Mouse (Mus musculus): ENCODE measurements around the gene Btbd9. TPM values are rescaled to one million over a fixed set of nuclear protein-coding genes. Genes with fewer than 3 reads are reported as not detected.
A peak's percentile ranks its signal among the peaks of the same experiment; 100 is the strongest.

Gene Btbd9
- polyA plus RNA-seq, 1 experiment from 2014 or later, result 150 TPM

GRCm38 (mm10) chr17:30419494-30419893, 156.8 kb downstream of the Btbd9 start:
- 79% methylated on average over 7 of the region's 7 CpGs for WGBS
- no peak for ATAC-seq (ENCODE audit: low FRiP score)
- Histone ChIP-seq H3K9me3 (no peaks in the 10 kb centered on the region), H3K4me3 (no peak overlapping the region), H3K4me1 (replicated peaks) (peaks cover 29% of the 10 kb centered on the region), H3K27me3 (no peaks in the 10 kb centered on the region), H3K27ac (no peak overlapping the region), H3K9ac (no peak overlapping the region), H3K4me2 (no peak overlapping the region), H3K36me3 (no peaks in the 10 kb centered on the region)

- peaks cover 29% of the 10 kb centered on the region for H3K4me1 ChIP-seq (replicated peaks)
- H3K27me3 ChIP-seq, result no peaks in the 10 kb centered on the region
- no peak overlapping the region for H3K9ac ChIP-seq
- no peaks in the 10 kb centered on the region for H3K9me3 ChIP-seq
- ATAC-seq (ENCODE audit: low FRiP score), result no peak
- H3K36me3 ChIP-seq, result no peaks in the 10 kb centered on the region
- no peak overlapping the region for H3K4me3 ChIP-seq
- WGBS, result 79% methylated on average over 4 of the region's 4 CpGs
- H3K4me2 ChIP-seq, result no peak overlapping the region
- H3K27ac ChIP-seq, result no peak overlapping the region
Observed at GRCm38 (mm10) chr17:30418510-30418909, 157.8 kb downstream of the Btbd9 start.

GRCm38 (mm10) chr17:30417106-30417505, 159.2 kb downstream of the Btbd9 start:
- Histone ChIP-seq H3K4me2 (no peak overlapping the region), H3K9ac (no peak overlapping the region), H3K4me1 (replicated peaks) (peaks cover 22% of the 10 kb centered on the region), H3K27me3 (no peaks in the 10 kb centered on the region), H3K4me3 (no peak overlapping the region), H3K36me3 (no peaks in the 10 kb centered on the region), H3K27ac (no peak overlapping the region), H3K9me3 (no peaks in the 10 kb centered on the region)
- WGBS, result 86% methylated on average over 4 of the region's 4 CpGs
- no peak for ATAC-seq (ENCODE audit: low FRiP score)

GRCm38 (mm10) chr17:30415693-30416092, 160.6 kb downstream of the Btbd9 start:
- Histone ChIP-seq H3K9ac (no peak overlapping the region), H3K4me1 (replicated peaks) (peaks cover 22% of the 10 kb centered on the region), H3K4me2 (no peak overlapping the region), H3K27ac (no peak overlapping the region), H3K27me3 (no peaks in the 10 kb centered on the region), H3K4me3 (no peak overlapping the region), H3K9me3 (no peaks in the 10 kb centered on the region), H3K36me3 (0 out of 2 replicates have a peak, but pooled peaks cover 2% of the 10 kb centered on the region)
- WGBS, result 79% methylated on average over 3 of the region's 3 CpGs
- ATAC-seq (ENCODE audit: low FRiP score), result no peak

- 90% methylated on average over 3 of the region's 3 CpGs for WGBS
- Histone ChIP-seq H3K9me3 (no peaks in the 10 kb centered on the region), H3K36me3 (0 out of 2 replicates have a peak, but pooled peaks cover 2% of the 10 kb centered on the region), H3K4me3 (no peak overlapping the region), H3K27me3 (no peaks in the 10 kb centered on the region), H3K9ac (no peak overlapping the region), H3K4me1 (replicated peaks) (0 out of 2 replicates have a peak, but pooled peaks cover 10% of the 10 kb centered on the region), H3K4me2 (no peak overlapping the region), H3K27ac (no peak overlapping the region)
- no peak for ATAC-seq (ENCODE audit: low FRiP score)
Observed at GRCm38 (mm10) chr17:30412991-30413390, 163.3 kb downstream of the Btbd9 start.

GRCm38 (mm10) chr17:30406002-30406401, 170.3 kb downstream of the Btbd9 start:
- Histone ChIP-seq H3K9me3 (0 out of 2 replicates have a peak, but pooled peaks cover 6% of the 10 kb centered on the region), H3K9ac (no peak overlapping the region), H3K4me2 (no peak overlapping the region), H3K4me3 (no peak overlapping the region), H3K27me3 (no peaks in the 10 kb centered on the region), H3K36me3 (peaks cover 2% of the 10 kb centered on the region; the same call in 1 of the 2 replicates), H3K4me1 (replicated peaks) (0 out of 2 replicates have a peak, but pooled peaks cover 4% of the 10 kb centered on the region), H3K27ac (no peak overlapping the region)
- no peak for ATAC-seq (ENCODE audit: low FRiP score)
- 96% methylated on average over 7 of the region's 7 CpGs for WGBS

- Histone ChIP-seq H3K4me2 (no peak overlapping the region), H3K4me1 (replicated peaks) (no peaks in the 10 kb centered on the region), H3K4me3 (no peak overlapping the region), H3K27me3 (no peaks in the 10 kb centered on the region), H3K27ac (no peak overlapping the region), H3K9me3 (0 out of 2 replicates have a peak, but pooled peaks cover 6% of the 10 kb centered on the region), H3K9ac (no peak overlapping the region), H3K36me3 (no peaks in the 10 kb centered on the region; the same call in 1 of the 2 replicates)
- ATAC-seq (ENCODE audit: low FRiP score), result no peak
- WGBS, result 82% methylated on average over 3 of the region's 3 CpGs
Observed at GRCm38 (mm10) chr17:30402871-30403270, 173.4 kb downstream of the Btbd9 start.

GRCm38 (mm10) chr17:30395261-30395660, 181.0 kb downstream of the Btbd9 start:
- Histone ChIP-seq H3K4me1 (replicated peaks) (peaks cover 3% of the 10 kb centered on the region; the same call in 1 of the 2 replicates), H3K27me3 (no peaks in the 10 kb centered on the region), H3K4me3 (no peak overlapping the region), H3K4me2 (no peak overlapping the region), H3K27ac (peak overlapping the region; percentile 19; the same call in 1 of the 2 replicates), H3K36me3 (no peaks in the 10 kb centered on the region), H3K9me3 (no peaks in the 10 kb centered on the region), H3K9ac (no peak overlapping the region)
- WGBS, result 83% methylated on average over 4 of the region's 4 CpGs
- ATAC-seq (ENCODE audit: low FRiP score), result no peak

- Histone ChIP-seq H3K36me3 (no peaks in the 10 kb centered on the region), H3K4me3 (no peak overlapping the region), H3K27ac (no peak overlapping the region), H3K4me2 (no peak overlapping the region), H3K9me3 (no peaks in the 10 kb centered on the region), H3K27me3 (no peaks in the 10 kb centered on the region), H3K4me1 (replicated peaks) (peaks cover 20% of the 10 kb centered on the region), H3K9ac (no peak overlapping the region)
- WGBS, result 92% methylated on average over 4 of the region's 4 CpGs
- ATAC-seq (ENCODE audit: low FRiP score), result no peak
Observed at GRCm38 (mm10) chr17:30392031-30392430, 184.3 kb downstream of the Btbd9 start.

GRCm38 (mm10) chr17:30391220-30391619, 185.1 kb downstream of the Btbd9 start:
- H3K9me3 ChIP-seq, result no peaks in the 10 kb centered on the region
- peaks cover 20% of the 10 kb centered on the region for H3K4me1 ChIP-seq (replicated peaks)
- H3K27me3 ChIP-seq, result no peaks in the 10 kb centered on the region
- 100% methylated on average over 1 of the region's 1 CpGs for WGBS
- no peak overlapping the region for H3K4me2 ChIP-seq
- no peak overlapping the region for H3K9ac ChIP-seq
- no peak overlapping the region for H3K4me3 ChIP-seq
- H3K27ac ChIP-seq, result no peak overlapping the region
- H3K36me3 ChIP-seq, result no peaks in the 10 kb centered on the region
- ATAC-seq (ENCODE audit: low FRiP score), result no peak

- Histone ChIP-seq H3K9ac (no peak overlapping the region), H3K27me3 (no peaks in the 10 kb centered on the region), H3K4me1 (replicated peaks) (peaks cover 17% of the 10 kb centered on the region), H3K27ac (no peak overlapping the region), H3K9me3 (no peaks in the 10 kb centered on the region), H3K4me2 (no peak overlapping the region), H3K36me3 (no peaks in the 10 kb centered on the region), H3K4me3 (no peak overlapping the region)
- ATAC-seq (ENCODE audit: low FRiP score), result no peak
Observed at GRCm38 (mm10) chr17:30389686-30390085, 186.6 kb downstream of the Btbd9 start.

- ATAC-seq (ENCODE audit: low FRiP score), result no peak
- Histone ChIP-seq H3K4me1 (replicated peaks) (peaks cover 17% of the 10 kb centered on the region), H3K36me3 (no peaks in the 10 kb centered on the region), H3K4me3 (no peak overlapping the region), H3K9me3 (no peaks in the 10 kb centered on the region), H3K4me2 (no peak overlapping the region), H3K27me3 (no peaks in the 10 kb centered on the region), H3K9ac (no peak overlapping the region), H3K27ac (peak overlapping the region; percentile 50)
- WGBS, result 74% methylated on average over 4 of the region's 4 CpGs
Observed at GRCm38 (mm10) chr17:30388817-30389216, 187.5 kb downstream of the Btbd9 start.

GRCm38 (mm10) chr17:30388391-30388790, 187.9 kb downstream of the Btbd9 start:
- H3K36me3 ChIP-seq, result no peaks in the 10 kb centered on the region
- no peak for ATAC-seq (ENCODE audit: low FRiP score)
- 71% methylated on average over 3 of the region's 3 CpGs for WGBS
- no peak overlapping the region for H3K9ac ChIP-seq
- peak overlapping the region; percentile 50 for H3K27ac ChIP-seq
- no peaks in the 10 kb centered on the region for H3K27me3 ChIP-seq
- no peaks in the 10 kb centered on the region for H3K9me3 ChIP-seq
- H3K4me3 ChIP-seq, result no peak overlapping the region
- H3K4me1 ChIP-seq (replicated peaks), result peaks cover 17% of the 10 kb centered on the region
- no peak overlapping the region for H3K4me2 ChIP-seq
